Comparison of ENCODE assay signal across 8 mouse cellular contexts in genomic region chr15:79400975-79401365, GRCm38 (mm10). TPM values are rescaled to one million over a fixed set of nuclear protein-coding genes. Genes with fewer than 3 reads are reported as not detected.
DNase-seq lines count a peak whose midpoint lies in the region; ATAC-seq lines count a peak whose summit lies in the region.

No protein-coding gene starts in this region.

- H3K4me1 ChIP-seq in heart, embryonic 10.5 days, result peaks cover 64% of the 10 kb centered on the region
- H3K4me1 ChIP-seq in limb, embryonic 13.5 days, result peaks cover 45% of the 10 kb centered on the region

- 0 out of 2 replicates have a peak, but pooled peaks cover 8% of the 10 kb centered on the region for H3K27me3 ChIP-seq in heart, embryonic 10.5 days (ENCODE audit: insufficient read depth, poor library complexity, severe bottlenecking)
- no peaks in the 10 kb centered on the region for H3K27me3 ChIP-seq in limb, embryonic 13.5 days

- no peak for ATAC-seq in limb, embryonic 13.5 days (ENCODE audit: low FRiP score, low read depth)

- H3K9me3 ChIP-seq in heart, embryonic 10.5 days, result no peaks in the 10 kb centered on the region
- no peaks in the 10 kb centered on the region for H3K9me3 ChIP-seq in limb, embryonic 13.5 days

- DNase-seq in cerebellum, adult 9-11 months, result peak; percentile 47
- no peak for DNase-seq in cerebellum, postnatal 4 days (ENCODE audit: low spot score in 2 of 2)
- peak; percentile 29 for DNase-seq in 416B (ENCODE audit: low read depth)
- no peak for DNase-seq in heart, embryonic 10.5 days (ENCODE audit: low spot score)
- DNase-seq in left cerebral cortex, postnatal 36 days (ENCODE audit: low spot score in 2 of 2), result no peak
- DNase-seq in right cerebral cortex, adult 2 months (ENCODE audit: low spot score in 2 of 2), result no peak
- no peak for DNase-seq in T-cell, adult 2 months (ENCODE audit: low spot score)

- intact Hi-C loops in left cerebral cortex, postnatal 36 days (cut with DNase I), result loop anchor here (5.0 kb wide), 1 partner anchor 41 kb away; no protein-coding TSS in a partner anchor

- peak overlapping the region; percentile 96 for H3K4me3 ChIP-seq in heart, embryonic 10.5 days
- H3K4me3 ChIP-seq in limb, embryonic 13.5 days, result peak overlapping the region; percentile 94

- 54% methylated on average over 7 of the region's 7 CpGs for WGBS in heart, embryonic 10.5 days
- WGBS in limb, embryonic 13.5 days, result 53% methylated on average over 7 of the region's 7 CpGs

- H3K27ac ChIP-seq in heart, embryonic 10.5 days, result peak overlapping the region; percentile 75
- no peak overlapping the region for H3K27ac ChIP-seq in limb, embryonic 13.5 days

- H3K9ac ChIP-seq in limb, embryonic 13.5 days, result peak overlapping the region; percentile 40

- H3K4me2 ChIP-seq in limb, embryonic 13.5 days (replicated peaks), result peak overlapping the region; percentile 88

- peaks cover 21% of the 10 kb centered on the region for H3K36me3 ChIP-seq in heart, embryonic 10.5 days
- peaks cover 16% of the 10 kb centered on the region for H3K36me3 ChIP-seq in limb, embryonic 13.5 days

RNA-seq across cellular contexts. Expression of gene Tmem184b, which starts 2.4 kb away (rescaled TPM):
- polyA plus RNA-seq in heart, embryonic 10.5 days (2016; fragmentation: Nextera tagmentation; extraction: Ambion mirVana), result 67.7 and 76.3 TPM in 2 replicates
- polyA plus RNA-seq in limb, embryonic 13.5 days (2015; fragmentation: Nextera tagmentation; extraction: Ambion mirVana), result 70.8 and 77.6 TPM in 2 replicates
- total RNA-seq in left cerebral cortex, postnatal 36 days (2021), result 10 to 100 TPM; 67.6 to 73.5 TPM

RNA-seq across cellular contexts. Expression of gene Csnk1e, which starts 54.4 kb away (rescaled TPM):
- polyA plus RNA-seq in heart, embryonic 10.5 days (2016; fragmentation: Nextera tagmentation; extraction: Ambion mirVana), result 87.9 and 102 TPM in 2 replicates
- 109 and 116 TPM in 2 replicates for polyA plus RNA-seq in limb, embryonic 13.5 days (2015; fragmentation: Nextera tagmentation; extraction: Ambion mirVana)
- 100 to 1,000 TPM; 135 to 154 TPM for total RNA-seq in left cerebral cortex, postnatal 36 days (2021)

RNA-seq across cellular contexts. Expression of gene Maff, which starts 54.5 kb away (rescaled TPM):
- polyA plus RNA-seq in heart, embryonic 10.5 days (2016; fragmentation: Nextera tagmentation; extraction: Ambion mirVana), result 1.6 and 2.0 TPM in 2 replicates
- polyA plus RNA-seq in limb, embryonic 13.5 days (2015; fragmentation: Nextera tagmentation; extraction: Ambion mirVana), result 2.2 and 2.4 TPM in 2 replicates
- 1 to 10 TPM; 1.6 to 2.0 TPM for total RNA-seq in left cerebral cortex, postnatal 36 days (2021)

Comparison
In these comparisons a context has a peak if more than half of its experiments do, and no peak if none do; other contexts are left out.
1. DNase-seq: peak in cerebellum, adult 9-11 months (single experiment) and 416B (single experiment); none in cerebellum, postnatal 4 days (0 of 2), heart, embryonic 10.5 days (single experiment), left cerebral cortex, postnatal 36 days (0 of 2), right cerebral cortex, adult 2 months (0 of 2) and T-cell, adult 2 months (single experiment).